Mouse (Mus musculus): Measurements from ENCODE around the gene Selenoh. TPM values are rescaled to one million over a fixed set of nuclear protein-coding genes. Genes with fewer than 3 reads are reported as not detected.

The Selenoh gene
- 167 and 173 TPM in 2 replicates for polyA plus RNA-seq (2012; rRNA removed)

GRCm38 (mm10) chr2:84670569-84670933 lies at the start of gene Selenoh:
Gene Selenoh, minus strand, starts transcription at chr2:84670770.

GRCm38 (mm10) chr2:84714811-84715561 lies 44.4 kb upstream of the Selenoh start, which contains the start of gene Zdhhc5:
Gene Zdhhc5, minus strand, starts transcription at chr2:84715180.

GRCm38 (mm10) chr2:84679016-84679415 lies 8.4 kb upstream of the Selenoh start, which contains the start of gene Tmx2:
Gene Tmx2, minus strand, starts transcription at chr2:84679140.

GRCm38 (mm10) chr2:84677968-84678880 lies 7.7 kb upstream of the Selenoh start, which contains the start of the genes Gm28635 and Med19:
Gene Gm28635, minus strand, starts transcription at chr2:84678041.
Gene Med19, plus strand, starts transcription at chr2:84678402.

GRCm38 (mm10) chr2:84658806-84659205 lies 11.8 kb downstream of the Selenoh start, which contains the start of gene Btbd18:
Gene Btbd18, plus strand, starts transcription at chr2:84659079.

GRCm38 (mm10) chr2:84650464-84651195 lies 19.9 kb downstream of the Selenoh start, which contains the start of gene Ctnnd1:
Gene Ctnnd1, minus strand, starts transcription at chr2:84650765.

Other genes starting within 250 kb of the Selenoh start
- gene Calcrl, start 245.4 kb downstream of the Selenoh start, polyA plus RNA-seq (2012; rRNA removed): 3.2 and 4.2 TPM in 2 replicates
- 11.8 and 12.0 TPM in 2 replicates for gene Tfpi, start 194.0 kb downstream of the Selenoh start, polyA plus RNA-seq (2012; rRNA removed)
- 67.7 and 68.7 TPM in 2 replicates for gene Ctnnd1, start 20.0 kb downstream of the Selenoh start, polyA plus RNA-seq (2012; rRNA removed)
- gene Btbd18, start 11.7 kb downstream of the Selenoh start, polyA plus RNA-seq (2012; rRNA removed): not detected in 2 replicates
- not detected in 2 replicates for gene Gm28635, start 7.3 kb upstream of the Selenoh start, polyA plus RNA-seq (2012; rRNA removed)
- 34.8 and 35.5 TPM in 2 replicates for gene Med19, start 7.6 kb upstream of the Selenoh start, polyA plus RNA-seq (2012; rRNA removed)
- 199 and 202 TPM in 2 replicates for gene Tmx2, start 8.4 kb upstream of the Selenoh start, polyA plus RNA-seq (2012; rRNA removed)
- gene Zdhhc5, start 44.4 kb upstream of the Selenoh start, polyA plus RNA-seq (2012; rRNA removed): 27.7 and 27.9 TPM in 2 replicates
- gene Clp1, start 56.6 kb upstream of the Selenoh start, polyA plus RNA-seq (2012; rRNA removed): 14.1 and 14.7 TPM in 2 replicates
- gene Ypel4, start 63.3 kb upstream of the Selenoh start, polyA plus RNA-seq (2012; rRNA removed): 45.5 and 46.4 TPM in 2 replicates
- 4.9 and 6.1 TPM in 2 replicates for gene Gm19426, start 72.9 kb upstream of the Selenoh start, polyA plus RNA-seq (2012; rRNA removed)
- gene Serping1, start 104.7 kb upstream of the Selenoh start, polyA plus RNA-seq (2012; rRNA removed): 14.7 and 19.9 TPM in 2 replicates
- gene Ube2l6, start 128.1 kb upstream of the Selenoh start, polyA plus RNA-seq (2012; rRNA removed): 11.0 and 12.9 TPM in 2 replicates
- 1.5 TPM in 1 of 2 replicates, not detected in the other for gene Smtnl1, start 151.9 kb upstream of the Selenoh start, polyA plus RNA-seq (2012; rRNA removed)
- gene Timm10, start 156.2 kb upstream of the Selenoh start, polyA plus RNA-seq (2012; rRNA removed): 108 and 122 TPM in 2 replicates
- 1.5 and 1.6 TPM in 2 replicates for gene Slc43a1, start 168.1 kb upstream of the Selenoh start, polyA plus RNA-seq (2012; rRNA removed)
- 24.1 and 28.7 TPM in 2 replicates for gene Rtn4rl2, start 215.9 kb upstream of the Selenoh start, polyA plus RNA-seq (2012; rRNA removed)

Measured in central nervous system, embryonic 18 days (tissue).